Mouse (Mus musculus) lung, embryonic 15.5 days (tissue): ENCODE results near the gene Spred1. TPM values are rescaled to one million over a fixed set of nuclear protein-coding genes. Genes with fewer than 3 reads are reported as not detected.

Source experiments
- ATAC-seq: fragments of 200-750 bp; cut with Nextera tagmentation; 2 replicates; pipeline ENCODE4 v1.8.0; 2017; ENCODE audit warnings: moderate number of reproducible peaks, borderline replicate concordance; ENCODE audit not compliant: low FRiP score, low TSS enrichment; ENCODE audit errors: extremely low read depth
- H3K27ac ChIP-seq: fragments of 300-500 bp; sonication (generic); 2 replicates; pipeline ENCODE4 v1.5.1; 2015; ENCODE audit warnings: moderate library complexity, mild to moderate bottlenecking, inconsistent platforms
- H3K27me3 ChIP-seq: fragments of 300-500 bp; sonication (generic); 2 replicates; pipeline ENCODE4 v1.6.1; 2015; ENCODE audit warnings: inconsistent platforms
- H3K36me3 ChIP-seq: fragments of 300-500 bp; sonication (generic); 2 replicates; pipeline ENCODE4 v1.6.1; 2015; ENCODE audit warnings: inconsistent platforms
- H3K4me1 ChIP-seq: fragments of 300-500 bp; sonication (generic); 2 replicates; pipeline ENCODE4 v1.6.1; 2015; ENCODE audit warnings: inconsistent platforms
- H3K4me2 ChIP-seq: fragments of 300-500 bp; sonication (generic); 2 replicates; pipeline ENCODE4 v1.6.1; 2015; ENCODE audit warnings: inconsistent platforms, mild to moderate bottlenecking, moderate library complexity
- H3K4me3 ChIP-seq: fragments of 300-500 bp; sonication (generic); 2 replicates; pipeline ENCODE4 v1.5.1; 2015; ENCODE audit warnings: mild to moderate bottlenecking, inconsistent platforms
- H3K9ac ChIP-seq: fragments of 300-500 bp; sonication (generic); 2 replicates; pipeline ENCODE4 v1.6.1; 2015; ENCODE audit warnings: inconsistent platforms
- H3K9me3 ChIP-seq: fragments of 300-500 bp; sonication (generic); 2 replicates; pipeline ENCODE4 v1.6.1; 2016; ENCODE audit warnings: inconsistent platforms
- WGBS: fragments of 180-500 bp; shearing (Covaris S2); methylation state at CpG from one replicate; pipeline ENCODE4 v1.1.7; 2015; 5-methylcytosine and 5-hydroxymethylcytosine counted together
- microRNA counts: library from miRNA; unstranded; fragments of <30 nt; microRNA quantifications from one replicate; lab custom pipeline; 2016
- microRNA-seq: library from miRNA; unstranded; fragments of <30 nt; microRNA quantifications from one replicate; pipeline ENCODE4, GENCODE M21; 2016
- polyA plus RNA-seq: library from polyadenylated mRNA; unstranded; fragments of >200 nt; fragmentation: Nextera tagmentation; extraction: Ambion mirVana; gene quantifications from 2 replicates; pipeline ENCODE4 v1.2.1, GENCODE M21; 2015

The Spred1 gene
- polyA plus RNA-seq, 1 experiment from 2014 or later: 20.6 TPM

DNA sequence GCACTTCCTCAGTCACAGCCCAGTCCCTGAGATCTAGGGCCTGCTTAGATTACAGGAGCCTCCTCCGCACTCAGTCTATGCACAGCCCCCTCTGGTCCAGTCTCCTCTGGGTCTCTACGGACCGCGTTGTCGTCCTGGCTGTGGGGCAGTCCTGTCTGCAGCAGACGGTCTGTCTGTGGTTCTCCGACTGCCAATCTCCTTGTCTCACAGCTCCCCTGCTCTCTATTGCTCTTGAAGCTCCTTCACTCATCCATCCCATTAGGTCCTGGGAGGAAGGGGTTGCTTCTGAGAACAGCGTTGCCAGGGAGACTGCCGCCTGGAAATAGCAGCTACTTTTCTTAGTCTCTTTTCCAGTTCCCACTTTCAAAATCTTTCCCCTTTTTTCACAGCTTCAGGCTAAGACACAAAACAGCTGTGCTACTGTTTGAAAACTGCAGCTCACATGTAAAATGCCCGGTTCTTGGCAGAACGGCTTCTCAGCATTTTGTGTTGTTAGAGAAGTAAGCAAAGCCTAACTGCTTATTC lies 107.5 kb downstream of the Spred1 start:
- H3K36me3 ChIP-seq: no peaks in the 10 kb centered on the region
- WGBS: 38% methylated on average over 11 of the region's 11 CpGs
- H3K27me3 ChIP-seq: no peaks in the 10 kb centered on the region
- H3K9ac ChIP-seq: no peak overlapping the region
- H3K27ac ChIP-seq: no peak overlapping the region
- 0 out of 2 replicates have a peak, but pooled peaks cover 7% of the 10 kb centered on the region for H3K4me1 ChIP-seq
- H3K4me2 ChIP-seq: 0 out of 2 replicates have a peak overlapping the region, but pooled peaks have one; percentile 1
- no peak overlapping the region for H3K4me3 ChIP-seq
- ATAC-seq: peak; percentile 59; the same call in 1 of the 2 replicates
- H3K9me3 ChIP-seq: no peaks in the 10 kb centered on the region

DNA sequence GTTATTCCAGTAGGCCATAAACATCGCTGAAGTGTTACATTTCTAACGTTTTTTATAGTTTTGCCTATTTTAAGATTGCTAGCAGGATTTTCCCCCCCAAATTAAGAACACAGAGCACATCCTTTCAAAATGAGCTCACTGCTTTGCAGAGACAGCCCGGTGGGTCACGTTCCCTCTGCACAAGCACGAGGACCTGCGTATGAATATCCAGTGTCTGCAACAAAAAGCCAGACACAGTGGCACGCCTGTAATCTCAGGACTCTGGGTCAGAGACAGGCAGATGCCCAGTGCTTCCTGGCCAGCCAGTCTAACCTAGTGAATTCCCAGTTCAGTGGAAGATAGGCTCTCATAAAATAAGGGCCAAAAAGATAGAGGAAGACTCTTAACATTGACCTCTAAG lies 109.1 kb downstream of the Spred1 start:
- Histone ChIP-seq H3K9ac (no peak overlapping the region), H3K27ac (no peak overlapping the region), H3K4me1 (0 out of 2 replicates have a peak, but pooled peaks cover 7% of the 10 kb centered on the region), H3K4me2 (no peak overlapping the region), H3K27me3 (no peaks in the 10 kb centered on the region; the same call in 1 of the 2 replicates), H3K36me3 (no peaks in the 10 kb centered on the region), H3K9me3 (no peaks in the 10 kb centered on the region), H3K4me3 (no peak overlapping the region)
- ATAC-seq: no peak
- 85% methylated on average over 7 of the region's 7 CpGs for WGBS

DNA sequence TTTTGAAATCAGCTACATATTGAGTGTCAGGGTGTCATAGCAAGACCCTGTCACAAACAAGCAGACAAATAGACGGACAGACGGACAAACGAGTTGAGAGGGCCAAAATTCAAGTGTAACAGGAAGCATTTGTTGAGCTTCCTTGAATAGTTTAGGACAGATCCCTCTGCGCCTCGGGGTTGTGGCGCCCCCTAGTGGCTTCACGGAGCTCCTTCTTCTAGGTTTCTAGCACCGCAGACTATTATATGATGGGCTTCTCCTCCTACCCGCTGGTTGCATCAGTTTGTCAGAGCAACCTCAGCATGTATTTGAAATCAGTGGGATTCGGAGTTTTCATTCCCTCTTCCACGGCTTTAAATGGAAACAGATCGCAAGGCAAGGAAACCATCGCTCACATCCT lies 110.1 kb downstream of the Spred1 start:
- no peak overlapping the region for H3K9ac ChIP-seq
- 6% methylated on average over 13 of the region's 13 CpGs for WGBS
- no peaks in the 10 kb centered on the region; the same call in 1 of the 2 replicates for H3K27me3 ChIP-seq
- no peak overlapping the region for H3K4me3 ChIP-seq
- no peak overlapping the region for H3K4me2 ChIP-seq
- H3K9me3 ChIP-seq: no peaks in the 10 kb centered on the region
- H3K36me3 ChIP-seq: no peaks in the 10 kb centered on the region
- no peak overlapping the region for H3K27ac ChIP-seq
- H3K4me1 ChIP-seq: 0 out of 2 replicates have a peak, but pooled peaks cover 7% of the 10 kb centered on the region
- ATAC-seq: peak; percentile 71

MicroRNAs within 50 kb of the gene (microRNA counts, 519-probe panel; counts per million panel counts)
- 2,681 counts per million, percentile 67 among the panel's probes with 10 or more counts for microRNA mmu-miR-674 (lab: Ali Mortazavi, UCI)

Small RNA genes within 50 kb of the gene (microRNA-seq; reads per million reads assigned to microRNA genes)
- gene Mir674: 1,317 reads per million, percentile 78 among the genes with 10 or more reads in this experiment

Other genes with a start within 250 kb of the Spred1 start
- not detected in 2 replicates for gene Tmco5, start 242.7 kb upstream of the Spred1 start, polyA plus RNA-seq
- 10.0 and 10.6 TPM in 2 replicates for gene Fam98b, start 128.4 kb downstream of the Spred1 start, polyA plus RNA-seq
- gene Rasgrp1, start 221.6 kb downstream of the Spred1 start, polyA plus RNA-seq: 0.98 and 1.8 TPM in 2 replicates